Mouse (Mus musculus): ENCODE measurements around the gene Syn3.

DNA sequence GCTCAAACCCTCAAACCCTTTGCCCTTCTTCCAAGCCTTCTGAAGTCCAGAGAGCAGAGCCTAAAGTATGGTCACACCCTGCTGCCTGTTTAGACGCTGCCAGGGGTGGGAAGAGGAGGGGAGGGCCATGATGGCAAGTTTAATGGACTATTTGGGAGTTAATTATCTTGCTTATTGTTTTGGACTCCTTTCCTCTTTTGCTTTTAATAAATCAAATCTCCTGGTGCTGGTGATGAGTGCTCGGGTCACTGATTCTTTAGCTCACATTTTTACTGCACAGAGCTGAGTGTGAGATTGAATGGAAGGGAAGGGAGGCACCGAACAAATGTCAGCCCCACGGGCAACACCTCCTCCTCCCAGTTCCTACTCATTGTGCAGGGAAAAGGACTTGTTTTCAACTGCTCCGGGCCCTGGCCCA, 384.3 kb downstream of the Syn3 start:
- TF ChIP-seq CTCF (IDR thresholded peaks at IDR 0.05; ENCODE audit: extremely low read depth, insufficient read depth, insufficient read length, insufficient replicate concordance) (no peak), POLR2A (IDR thresholded peaks at IDR 0.05; ENCODE audit: low read depth, low read length) (no peak)
